Mouse (Mus musculus) limb, embryonic 10.5 days (tissue): Measurements from ENCODE around the gene Rgma. TPM values are rescaled to one million over a fixed set of nuclear protein-coding genes. Genes with fewer than 3 reads are reported as not detected.

Experiments used
- DNase-seq: peaks from one replicate; pipeline ENCODE4 v3.0.0-alpha.2; 2017; ENCODE audit warnings: low spot score
- H3K27ac ChIP-seq: fragments of 300-500 bp; sonication (generic); 2 replicates; pipeline ENCODE4 v1.5.1; 2016; ENCODE audit warnings: mild to moderate bottlenecking
- H3K27me3 ChIP-seq: fragments of 300-500 bp; sonication (generic); 2 replicates; pipeline ENCODE4 v1.6.1; 2016; ENCODE audit warnings: low read depth, mild to moderate bottlenecking; ENCODE audit not compliant: poor library complexity, severe bottlenecking
- H3K36me3 ChIP-seq: fragments of 300-500 bp; sonication (generic); 2 replicates; pipeline ENCODE4 v1.6.1; 2016; ENCODE audit warnings: mild to moderate bottlenecking, moderate library complexity
- H3K4me1 ChIP-seq: fragments of 300-500 bp; sonication (generic); 2 replicates; pipeline ENCODE4 v1.6.1; 2016
- H3K4me3 ChIP-seq: fragments of 300-500 bp; sonication (generic); 2 replicates; pipeline ENCODE4 v1.5.1; 2016; ENCODE audit warnings: mild to moderate bottlenecking, moderate library complexity
- H3K9me3 ChIP-seq: fragments of 300-500 bp; sonication (generic); replicated peaks from 2 replicates; pipeline ENCODE4 v1.6.1; 2016; ENCODE audit warnings: mild to moderate bottlenecking
- WGBS: fragments of 180-500 bp; shearing (Covaris S2); methylation state at CpG from one replicate; pipeline ENCODE4 v1.1.7; 2016; 5-methylcytosine and 5-hydroxymethylcytosine counted together
- polyA plus RNA-seq: library from polyadenylated mRNA; unstranded; fragments of >200 nt; fragmentation: Nextera tagmentation; extraction: Ambion mirVana; gene quantifications from 2 replicates; pipeline ENCODE4 v1.2.1, GENCODE M21; 2016

Rgma gene
- polyA plus RNA-seq, 1 experiment from 2014 or later, result 26.8 TPM

GRCm38 (mm10) chr7:73376101-73377001 lies 1.0 kb downstream of the Rgma start:
- no peaks in the 10 kb centered on the region for H3K36me3 ChIP-seq
- WGBS, result 1% methylated on average over 39 of the region's 39 CpGs
- H3K27me3 ChIP-seq, result peaks cover 80% of the 10 kb centered on the region
- H3K9me3 ChIP-seq, result no peaks in the 10 kb centered on the region
- H3K27ac ChIP-seq, result peak overlapping the region; percentile 88
- DNase-seq, result peak; percentile 68
- peak overlapping the region; percentile 64 for H3K4me3 ChIP-seq
- peaks cover 38% of the 10 kb centered on the region for H3K4me1 ChIP-seq

- Histone ChIP-seq H3K4me1 (peaks cover 37% of the 10 kb centered on the region), H3K27ac (no peak overlapping the region), H3K4me3 (peak overlapping the region; percentile 64; the same call in 1 of the 2 replicates), H3K36me3 (no peaks in the 10 kb centered on the region), H3K9me3 (no peaks in the 10 kb centered on the region), H3K27me3 (peaks cover 74% of the 10 kb centered on the region)
- WGBS, result 69% methylated on average over 12 of the region's 12 CpGs
- DNase-seq, result no peak
Measured at GRCm38 (mm10) chr7:73377307-73377706, 2.0 kb downstream of the Rgma start.

GRCm38 (mm10) chr7:73378034-73378433 lies 2.7 kb downstream of the Rgma start:
- no peak overlapping the region for H3K4me3 ChIP-seq
- WGBS, result 85% methylated on average over 6 of the region's 6 CpGs

GRCm38 (mm10) chr7:73382843-73383242 lies 7.5 kb downstream of the Rgma start:
- Histone ChIP-seq H3K4me3 (no peak overlapping the region), H3K4me1 (peaks cover 6% of the 10 kb centered on the region; the same call in 1 of the 2 replicates), H3K27me3 (peaks cover 29% of the 10 kb centered on the region), H3K36me3 (no peaks in the 10 kb centered on the region), H3K9me3 (no peaks in the 10 kb centered on the region), H3K27ac (no peak overlapping the region)
- DNase-seq, result no peak
- WGBS, result 89% methylated on average over 7 of the region's 7 CpGs

More at GRCm38 (mm10) chr7:73378034-73378433, 2.7 kb downstream of the Rgma start:
- Histone ChIP-seq H3K27ac (no peak overlapping the region), H3K27me3 (peaks cover 66% of the 10 kb centered on the region), H3K36me3 (no peaks in the 10 kb centered on the region), H3K4me1 (peaks cover 33% of the 10 kb centered on the region), H3K9me3 (no peaks in the 10 kb centered on the region)
- DNase-seq, result no peak

- DNase-seq, result no peak
- Histone ChIP-seq H3K9me3 (no peaks in the 10 kb centered on the region), H3K4me3 (no peak overlapping the region), H3K27ac (no peak overlapping the region), H3K27me3 (0 out of 2 replicates have a peak, but pooled peaks cover 4% of the 10 kb centered on the region), H3K4me1 (peaks cover 32% of the 10 kb centered on the region), H3K36me3 (0 out of 2 replicates have a peak, but pooled peaks cover 2% of the 10 kb centered on the region)
- WGBS, result 67% methylated on average over 2 of the region's 2 CpGs
Measured at GRCm38 (mm10) chr7:73388866-73389265, 13.6 kb downstream of the Rgma start.

- DNase-seq, result peak; percentile 58
- Histone ChIP-seq H3K36me3 (peaks cover 8% of the 10 kb centered on the region), H3K4me3 (peak overlapping the region; percentile 71), H3K4me1 (peaks cover 38% of the 10 kb centered on the region), H3K9me3 (no peaks in the 10 kb centered on the region), H3K27me3 (no peaks in the 10 kb centered on the region), H3K27ac (peak overlapping the region; percentile 95)
- 5% methylated on average over 9 of the region's 9 CpGs for WGBS
Measured at GRCm38 (mm10) chr7:73389419-73389818, 14.1 kb downstream of the Rgma start.

- H3K4me1 ChIP-seq, result peaks cover 42% of the 10 kb centered on the region
- H3K27me3 ChIP-seq, result no peaks in the 10 kb centered on the region
- under 1% methylated on average over 15 of the region's 15 CpGs for WGBS
- H3K27ac ChIP-seq, result peak overlapping the region; percentile 95
- H3K9me3 ChIP-seq, result no peaks in the 10 kb centered on the region
- H3K36me3 ChIP-seq, result peaks cover 12% of the 10 kb centered on the region
- H3K4me3 ChIP-seq, result peak overlapping the region; percentile 71
- peak; percentile 81 for DNase-seq
Measured at GRCm38 (mm10) chr7:73389871-73390294, 14.6 kb downstream of the Rgma start.

- Histone ChIP-seq H3K9me3 (no peaks in the 10 kb centered on the region), H3K36me3 (peaks cover 17% of the 10 kb centered on the region), H3K4me1 (peaks cover 47% of the 10 kb centered on the region), H3K4me3 (peak overlapping the region; percentile 71), H3K27ac (peak overlapping the region; percentile 95), H3K27me3 (no peaks in the 10 kb centered on the region)
- WGBS, result 1% methylated on average over 18 of the region's 18 CpGs
- no peak for DNase-seq
Measured at GRCm38 (mm10) chr7:73390426-73391001, 15.2 kb downstream of the Rgma start.

- Histone ChIP-seq H3K27me3 (no peaks in the 10 kb centered on the region), H3K9me3 (no peaks in the 10 kb centered on the region), H3K4me3 (peak overlapping the region; percentile 71), H3K4me1 (peaks cover 53% of the 10 kb centered on the region), H3K27ac (peak overlapping the region; percentile 95), H3K36me3 (peaks cover 21% of the 10 kb centered on the region)
- under 1% methylated on average over 28 of the region's 42 CpGs for WGBS
- peak; percentile 96 for DNase-seq
Measured at GRCm38 (mm10) chr7:73391002-73391517, 15.8 kb downstream of the Rgma start.

GRCm38 (mm10) chr7:73391518-73392321 lies 16.4 kb downstream of the Rgma start:
- Histone ChIP-seq H3K9me3 (no peaks in the 10 kb centered on the region), H3K4me3 (peak overlapping the region; percentile 71), H3K27me3 (no peaks in the 10 kb centered on the region), H3K36me3 (peaks cover 26% of the 10 kb centered on the region), H3K27ac (peak overlapping the region; percentile 95), H3K4me1 (peaks cover 59% of the 10 kb centered on the region)
- peak; percentile 75 for DNase-seq
- under 1% methylated on average over 39 of the region's 39 CpGs for WGBS

- Histone ChIP-seq H3K27me3 (0 out of 2 replicates have a peak, but pooled peaks cover 1% of the 10 kb centered on the region), H3K27ac (peak overlapping the region; percentile 95), H3K9me3 (no peaks in the 10 kb centered on the region), H3K36me3 (peaks cover 29% of the 10 kb centered on the region), H3K4me1 (peaks cover 66% of the 10 kb centered on the region), H3K4me3 (peak overlapping the region; percentile 71)
- under 1% methylated on average over 9 of the region's 9 CpGs for WGBS
- DNase-seq, result peak; percentile 62
Measured at GRCm38 (mm10) chr7:73392359-73392758, 17.1 kb downstream of the Rgma start.

- Histone ChIP-seq H3K27me3 (peaks cover 8% of the 10 kb centered on the region; the same call in 1 of the 2 replicates), H3K9me3 (no peaks in the 10 kb centered on the region), H3K27ac (peak overlapping the region; percentile 95), H3K4me3 (peak overlapping the region; percentile 71), H3K36me3 (peaks cover 32% of the 10 kb centered on the region), H3K4me1 (peaks cover 77% of the 10 kb centered on the region)
- no peak for DNase-seq
- 44% methylated on average over 9 of the region's 9 CpGs for WGBS
Measured at GRCm38 (mm10) chr7:73393307-73394012, 18.2 kb downstream of the Rgma start.
